Mouse (Mus musculus): ENCODE measurements at regions not wholly inside any gene's neighbourhood (a gene's known extent, or its start where the extent isn't known, plus 50 kb on each side); places are given as distances from the start of the nearest gene placed in this dataset.

DNA sequence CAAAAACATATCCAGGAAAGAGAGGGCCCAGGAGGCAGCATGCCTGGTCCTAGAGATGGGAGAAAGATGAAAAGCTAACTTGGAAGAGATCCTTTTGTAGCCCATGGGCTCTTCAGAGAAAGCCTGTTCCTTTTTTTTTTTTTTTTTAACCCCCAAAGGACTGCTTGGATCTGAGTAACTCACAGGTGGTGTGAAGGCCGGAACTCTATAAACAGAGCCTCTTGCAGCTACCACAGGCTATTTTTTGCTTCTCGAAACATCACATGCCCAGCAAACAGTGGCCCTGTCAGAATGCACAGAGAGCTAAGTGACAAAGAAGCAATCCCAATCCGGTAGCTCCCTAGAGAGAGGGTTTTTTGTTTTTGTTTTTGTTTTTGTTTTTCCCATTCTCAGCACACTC is 105.1 kb upstream of the Tmem164 start:
- H3K9ac ChIP-seq (replicated peaks; ENCODE audit: low read length): no peak overlapping the region
- H3K36me3 ChIP-seq (replicated peaks; ENCODE audit: control insufficient read depth, insufficient read depth, low read depth, low read length): no peaks in the 10 kb centered on the region
- ATAC-seq (replicated peaks; ENCODE audit: insufficient number of reproducible peaks, low FRiP score, low TSS enrichment, low read depth): no peak
- no peaks in the 10 kb centered on the region for H3K4me1 ChIP-seq (ENCODE audit: control insufficient read depth, insufficient read depth, low read length)
- H3K4me2 ChIP-seq (ENCODE audit: low read depth, low read length): no peak overlapping the region
- no peaks in the 10 kb centered on the region for H3K9me3 ChIP-seq (replicated peaks; ENCODE audit: control insufficient read depth, low read length)
- 88% methylated on average over 3 of the region's 3 CpGs for WGBS
- no peak overlapping the region for H3K27ac ChIP-seq (replicated peaks; ENCODE audit: low read depth, low read length)
- no peaks in the 10 kb centered on the region for H3K27me3 ChIP-seq (ENCODE audit: control insufficient read depth, insufficient read depth, low read length)
- H3K4me3 ChIP-seq (ENCODE audit: low read depth, low read length): no peak overlapping the region
- no peak for DNase-seq (ENCODE audit: low spot score)

DNA sequence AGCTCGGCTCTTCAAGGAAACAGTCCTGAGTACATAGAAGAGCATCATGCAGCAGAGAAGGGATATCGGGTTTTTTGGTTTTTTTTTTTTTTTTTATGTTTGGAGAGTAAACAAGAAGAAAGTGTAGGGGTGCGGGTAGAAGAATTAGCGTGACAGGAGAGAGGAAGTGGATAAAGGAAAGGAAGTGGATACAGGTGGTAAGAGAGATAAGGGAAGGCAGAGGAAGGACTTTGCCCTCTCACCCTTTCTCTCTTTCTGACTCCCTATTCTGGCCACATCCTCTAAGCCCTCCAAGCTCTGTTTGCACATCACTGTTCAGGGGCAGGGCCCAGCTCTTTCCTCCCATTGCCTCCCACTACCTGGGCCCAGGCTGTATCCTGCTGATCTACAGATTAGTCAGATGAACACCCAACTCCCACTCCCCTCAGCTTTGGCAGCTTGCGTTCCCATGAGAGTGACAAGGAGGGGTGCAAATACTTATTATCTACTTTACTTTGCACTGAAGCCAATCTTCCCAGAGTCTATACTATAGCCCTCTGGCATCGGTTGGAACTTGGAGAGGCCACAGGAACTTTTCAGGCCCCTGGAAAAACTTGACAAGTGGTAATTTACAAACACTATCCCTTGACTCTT is 103.6 kb upstream of the Tmem164 start:
- no peaks in the 10 kb centered on the region for H3K9me3 ChIP-seq (replicated peaks; ENCODE audit: control insufficient read depth, low read length)
- no peak overlapping the region for H3K9ac ChIP-seq (replicated peaks; ENCODE audit: low read length)
- ATAC-seq (replicated peaks; ENCODE audit: insufficient number of reproducible peaks, low FRiP score, low TSS enrichment, low read depth) (no peak), DNase-seq (ENCODE audit: low spot score) (no peak)
- WGBS: 84% methylated on average over 6 of the region's 6 CpGs
- H3K27me3 ChIP-seq (ENCODE audit: control insufficient read depth, insufficient read depth, low read length): no peaks in the 10 kb centered on the region
- no peak overlapping the region for H3K4me2 ChIP-seq (ENCODE audit: low read depth, low read length)
- H3K36me3 ChIP-seq (replicated peaks; ENCODE audit: control insufficient read depth, insufficient read depth, low read depth, low read length): no peaks in the 10 kb centered on the region
- no peak overlapping the region for H3K27ac ChIP-seq (replicated peaks; ENCODE audit: low read depth, low read length)
- H3K4me1 ChIP-seq (ENCODE audit: control insufficient read depth, insufficient read depth, low read length): no peaks in the 10 kb centered on the region
- H3K4me3 ChIP-seq (ENCODE audit: low read depth, low read length): no peak overlapping the region

DNA sequence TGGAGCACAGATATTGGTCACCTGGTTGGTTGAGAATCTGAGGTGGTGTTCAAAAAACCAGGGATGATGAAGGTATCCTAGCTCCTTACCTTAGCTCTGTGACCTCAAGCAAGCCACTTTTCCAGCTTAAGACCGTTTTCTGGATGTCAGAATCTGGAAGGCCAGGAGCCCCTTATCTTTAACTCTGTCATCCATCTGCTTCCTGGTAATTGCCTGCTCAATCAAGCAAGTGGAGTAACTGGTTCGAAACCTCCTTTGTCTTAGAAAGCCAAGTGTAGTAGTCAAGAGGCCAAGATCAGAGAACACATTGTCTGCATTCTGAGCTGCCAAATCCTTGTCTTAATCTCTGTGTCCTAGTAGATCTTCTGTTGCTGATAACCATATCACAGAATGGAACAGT is 95.9 kb upstream of the Tmem164 start:
- H3K4me1 ChIP-seq (ENCODE audit: control insufficient read depth, insufficient read depth, low read length): no peaks in the 10 kb centered on the region
- no peak for DNase-seq (ENCODE audit: low spot score)
- no peak overlapping the region for H3K4me2 ChIP-seq (ENCODE audit: low read depth, low read length)
- 67% methylated on average over 2 of the region's 2 CpGs for WGBS
- no peak for ATAC-seq (replicated peaks; ENCODE audit: insufficient number of reproducible peaks, low FRiP score, low TSS enrichment, low read depth)
- no peaks in the 10 kb centered on the region for H3K9me3 ChIP-seq (replicated peaks; ENCODE audit: control insufficient read depth, low read length)
- no peaks in the 10 kb centered on the region for H3K36me3 ChIP-seq (replicated peaks; ENCODE audit: control insufficient read depth, insufficient read depth, low read depth, low read length)
- H3K4me3 ChIP-seq (ENCODE audit: low read depth, low read length): no peak overlapping the region
- H3K27ac ChIP-seq (replicated peaks; ENCODE audit: low read depth, low read length): no peak overlapping the region
- no peaks in the 10 kb centered on the region for H3K27me3 ChIP-seq (ENCODE audit: control insufficient read depth, insufficient read depth, low read length)
- H3K9ac ChIP-seq (replicated peaks; ENCODE audit: low read length): no peak overlapping the region

DNA sequence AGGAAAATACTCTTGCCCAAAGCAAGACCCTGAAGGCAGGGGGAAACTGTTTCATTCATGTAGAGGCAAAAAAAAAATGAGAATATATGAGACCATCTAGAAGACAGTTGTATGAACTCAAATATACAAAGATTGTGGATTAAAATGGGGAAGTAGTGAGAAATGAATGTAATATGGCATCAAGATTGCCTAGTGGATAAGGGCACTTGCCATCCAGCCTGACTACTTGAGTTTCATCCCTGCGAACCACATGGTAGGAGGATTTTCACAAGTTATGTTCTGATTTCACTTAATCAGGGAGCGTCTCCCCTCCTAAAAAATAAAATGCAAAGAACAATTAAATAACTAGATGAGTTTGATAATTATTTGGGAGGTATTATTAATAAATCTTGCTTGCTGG is 81.8 kb upstream of the Tmem164 start:
- Histone ChIP-seq H3K9me3 (replicated peaks; ENCODE audit: control insufficient read depth, low read length) (no peaks in the 10 kb centered on the region), H3K27ac (replicated peaks; ENCODE audit: low read depth, low read length) (no peak overlapping the region), H3K4me3 (ENCODE audit: low read depth, low read length) (no peak overlapping the region), H3K27me3 (ENCODE audit: control insufficient read depth, insufficient read depth, low read length) (no peaks in the 10 kb centered on the region), H3K36me3 (replicated peaks; ENCODE audit: control insufficient read depth, insufficient read depth, low read depth, low read length) (no peaks in the 10 kb centered on the region), H3K9ac (replicated peaks; ENCODE audit: low read length) (no peak overlapping the region), H3K4me1 (ENCODE audit: control insufficient read depth, insufficient read depth, low read length) (no peaks in the 10 kb centered on the region), H3K4me2 (ENCODE audit: low read depth, low read length) (no peak overlapping the region)
- WGBS: 87% methylated on average over 2 of the region's 2 CpGs
- DNase-seq (ENCODE audit: low spot score): no peak
- no peak for ATAC-seq (replicated peaks; ENCODE audit: insufficient number of reproducible peaks, low FRiP score, low TSS enrichment, low read depth)

DNA sequence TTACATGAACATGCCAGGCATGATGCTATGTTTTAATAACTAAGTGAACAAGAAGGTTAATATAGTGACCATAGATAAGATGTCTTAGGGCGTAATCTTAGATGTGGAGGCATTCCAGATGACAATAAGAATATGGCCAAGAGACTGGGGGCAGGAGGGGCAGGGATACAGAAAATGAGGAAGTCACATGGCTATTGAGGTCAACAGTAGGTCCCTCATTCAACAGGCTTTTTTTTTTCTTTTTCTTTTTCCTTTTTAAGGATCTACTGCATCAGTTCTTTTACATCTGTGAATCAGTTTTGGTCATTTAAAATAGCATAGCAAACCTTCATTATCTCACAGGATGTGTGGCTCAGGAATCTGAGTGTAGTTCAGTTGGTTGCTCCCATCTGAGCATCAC is 80.4 kb upstream of the Tmem164 start:
- H3K4me2 ChIP-seq (ENCODE audit: low read depth, low read length): no peak overlapping the region
- no peaks in the 10 kb centered on the region for H3K4me1 ChIP-seq (ENCODE audit: control insufficient read depth, insufficient read depth, low read length)
- H3K27ac ChIP-seq (replicated peaks; ENCODE audit: low read depth, low read length): no peak overlapping the region
- 91% methylated on average over 1 of the region's 1 CpGs for WGBS
- H3K27me3 ChIP-seq (ENCODE audit: control insufficient read depth, insufficient read depth, low read length): no peaks in the 10 kb centered on the region
- H3K9me3 ChIP-seq (replicated peaks; ENCODE audit: control insufficient read depth, low read length): no peaks in the 10 kb centered on the region
- DNase-seq (ENCODE audit: low spot score) (no peak), ATAC-seq (replicated peaks; ENCODE audit: insufficient number of reproducible peaks, low FRiP score, low TSS enrichment, low read depth) (no peak)
- H3K4me3 ChIP-seq (ENCODE audit: low read depth, low read length): no peak overlapping the region
- no peak overlapping the region for H3K9ac ChIP-seq (replicated peaks; ENCODE audit: low read length)
- no peaks in the 10 kb centered on the region for H3K36me3 ChIP-seq (replicated peaks; ENCODE audit: control insufficient read depth, insufficient read depth, low read depth, low read length)

DNA sequence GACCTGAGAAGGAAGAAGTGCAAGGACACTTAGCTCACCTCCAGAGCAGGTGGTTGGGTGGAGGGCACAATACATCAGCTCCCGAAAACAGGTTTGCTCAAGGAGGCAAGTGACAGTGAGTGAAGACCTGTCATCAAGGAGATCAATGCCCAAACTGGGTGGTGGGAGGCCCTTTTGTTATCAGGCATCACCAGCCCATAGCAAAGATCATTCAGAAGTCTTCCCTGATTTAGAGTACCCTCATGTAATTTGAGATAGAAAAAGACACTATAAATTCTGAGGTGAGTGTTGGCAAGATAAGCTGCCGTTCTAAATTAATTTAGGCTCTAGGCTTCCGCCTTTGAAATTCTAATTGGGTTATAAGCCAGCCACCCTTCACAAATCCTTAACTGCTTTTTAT is 76.1 kb upstream of the Tmem164 start:
- Histone ChIP-seq H3K27me3 (ENCODE audit: control insufficient read depth, insufficient read depth, low read length) (no peaks in the 10 kb centered on the region), H3K4me2 (ENCODE audit: low read depth, low read length) (no peak overlapping the region), H3K9me3 (replicated peaks; ENCODE audit: control insufficient read depth, low read length) (no peaks in the 10 kb centered on the region), H3K36me3 (replicated peaks; ENCODE audit: control insufficient read depth, insufficient read depth, low read depth, low read length) (no peaks in the 10 kb centered on the region), H3K4me3 (ENCODE audit: low read depth, low read length) (no peak overlapping the region), H3K9ac (replicated peaks; ENCODE audit: low read length) (no peak overlapping the region), H3K4me1 (ENCODE audit: control insufficient read depth, insufficient read depth, low read length) (no peaks in the 10 kb centered on the region), H3K27ac (replicated peaks; ENCODE audit: low read depth, low read length) (no peak overlapping the region)
- ATAC-seq (replicated peaks; ENCODE audit: insufficient number of reproducible peaks, low FRiP score, low TSS enrichment, low read depth) (no peak), DNase-seq (ENCODE audit: low spot score) (no peak)
- WGBS: 87% methylated on average over 3 of the region's 3 CpGs

DNA sequence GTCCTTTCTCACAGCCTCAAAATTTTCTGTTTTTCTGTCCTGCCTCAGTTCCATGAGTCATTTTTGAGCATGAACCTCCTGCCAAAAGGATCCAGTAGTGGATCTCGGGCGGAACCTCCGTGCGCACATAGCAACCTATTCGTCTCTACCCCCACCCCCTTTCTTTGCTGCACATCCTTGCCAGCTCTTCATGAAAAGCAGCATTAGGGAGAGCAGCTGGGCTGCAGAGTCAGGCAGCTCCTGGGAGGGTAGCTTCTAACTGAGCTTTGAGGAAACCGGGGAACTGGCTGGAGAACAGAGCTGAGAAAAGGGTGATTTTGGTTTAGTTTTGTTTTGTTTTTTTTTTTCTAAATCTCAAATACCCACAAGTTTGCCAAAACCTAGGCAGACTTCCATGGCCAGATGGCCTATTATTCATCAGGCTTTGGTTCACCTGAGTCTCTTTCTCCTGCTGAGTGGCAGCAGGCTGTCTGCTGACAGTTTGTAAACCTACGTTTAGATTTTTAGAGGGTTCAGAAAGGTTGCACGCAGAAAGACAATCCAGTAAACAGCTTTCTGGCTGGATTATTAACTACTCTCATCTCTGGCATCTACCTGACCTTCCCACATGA is 74.5 kb upstream of the Tmem164 start:
- H3K27ac ChIP-seq (replicated peaks; ENCODE audit: low read depth, low read length): no peak overlapping the region
- H3K4me2 ChIP-seq (ENCODE audit: low read depth, low read length): no peak overlapping the region
- no peaks in the 10 kb centered on the region for H3K9me3 ChIP-seq (replicated peaks; ENCODE audit: control insufficient read depth, low read length)
- H3K36me3 ChIP-seq (replicated peaks; ENCODE audit: control insufficient read depth, insufficient read depth, low read depth, low read length): no peaks in the 10 kb centered on the region
- H3K27me3 ChIP-seq (ENCODE audit: control insufficient read depth, insufficient read depth, low read length): no peaks in the 10 kb centered on the region
- H3K9ac ChIP-seq (replicated peaks; ENCODE audit: low read length): no peak overlapping the region
- 85% methylated on average over 8 of the region's 8 CpGs for whole genome bisulfite sequencing
- no peaks in the 10 kb centered on the region for H3K4me1 ChIP-seq (ENCODE audit: control insufficient read depth, insufficient read depth, low read length)
- DNase-seq (ENCODE audit: low spot score): no peak
- H3K4me3 ChIP-seq (ENCODE audit: low read depth, low read length): no peak overlapping the region
- ATAC-seq (replicated peaks; ENCODE audit: insufficient number of reproducible peaks, low FRiP score, low TSS enrichment, low read depth): no peak

DNA sequence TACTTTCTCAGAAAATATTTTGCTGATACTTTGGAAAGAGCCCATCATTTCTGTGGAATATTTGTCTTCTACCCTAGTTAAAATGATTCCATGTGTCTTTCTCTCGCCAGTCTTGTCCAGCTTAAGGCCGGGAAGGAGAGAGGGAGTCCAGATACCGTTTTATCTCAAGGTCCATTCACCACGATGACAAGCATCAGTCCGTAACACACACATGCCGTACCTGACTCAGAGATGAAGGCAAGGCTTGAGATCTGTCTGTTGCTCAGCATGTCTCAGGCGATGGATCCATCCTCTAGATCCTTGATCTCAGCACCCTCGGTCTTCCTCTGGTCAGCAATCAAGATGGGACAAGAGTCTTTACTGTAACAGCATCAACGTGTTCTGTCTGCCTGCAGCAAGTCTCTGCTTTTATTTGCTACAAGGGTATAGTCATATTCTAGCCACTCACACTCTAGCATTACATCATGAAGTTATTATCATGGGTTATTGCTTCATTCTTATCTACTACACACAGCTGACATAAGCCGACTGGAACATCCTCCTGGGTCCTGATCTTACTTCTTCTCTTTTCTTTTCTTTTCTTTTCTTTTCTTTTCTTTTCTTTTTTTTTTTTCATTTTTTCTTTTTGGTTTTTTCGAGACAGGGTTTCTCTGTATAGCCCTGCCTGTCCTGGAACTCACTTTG is 64.9 kb upstream of the Tmem164 start:
- Histone ChIP-seq H3K27me3 (ENCODE audit: control insufficient read depth, insufficient read depth, low read length) (no peaks in the 10 kb centered on the region), H3K27ac (replicated peaks; ENCODE audit: low read depth, low read length) (no peak overlapping the region), H3K9me3 (replicated peaks; ENCODE audit: control insufficient read depth, low read length) (no peaks in the 10 kb centered on the region), H3K4me2 (ENCODE audit: low read depth, low read length) (no peak overlapping the region), H3K9ac (replicated peaks; ENCODE audit: low read length) (no peak overlapping the region), H3K4me3 (ENCODE audit: low read depth, low read length) (no peak overlapping the region), H3K4me1 (ENCODE audit: control insufficient read depth, insufficient read depth, low read length) (no peaks in the 10 kb centered on the region), H3K36me3 (replicated peaks; ENCODE audit: control insufficient read depth, insufficient read depth, low read depth, low read length) (no peaks in the 10 kb centered on the region)
- ATAC-seq (replicated peaks; ENCODE audit: insufficient number of reproducible peaks, low FRiP score, low TSS enrichment, low read depth): no peak
- DNase-seq (ENCODE audit: low spot score): no peak
- WGBS: 88% methylated on average over 11 of the region's 11 CpGs
